Mouse (Mus musculus): ENCODE data around the gene Ncam1. TPM values are rescaled to one million over a fixed set of nuclear protein-coding genes. Genes with fewer than 3 reads are reported as not detected.

Ncam1 gene
- polyA plus RNA-seq, 1 experiment from 2014 or later: 51.2 TPM

DNA sequence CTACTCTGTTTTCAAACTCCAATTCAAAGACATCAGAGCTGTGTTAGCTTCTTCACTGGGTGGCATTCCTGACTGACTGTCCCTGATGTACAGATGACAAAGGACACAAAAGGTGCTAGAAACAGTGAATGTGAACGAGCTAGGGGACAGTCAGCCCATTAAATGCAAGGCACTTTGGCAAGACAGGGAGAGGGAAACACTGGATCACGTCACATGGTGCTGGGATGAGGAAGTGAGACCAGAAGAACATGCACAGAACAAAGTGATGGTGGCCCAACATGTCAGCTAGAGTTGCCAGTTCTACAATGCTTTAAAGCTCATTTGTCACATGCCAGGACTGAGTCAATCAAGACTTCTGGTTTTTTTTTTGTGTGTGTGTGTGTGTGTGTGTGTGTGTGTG is 247.4 kb downstream of the Ncam1 start:
- H3K27me3 ChIP-seq (ENCODE audit: control insufficient read depth, insufficient read depth, low read length): no peaks in the 10 kb centered on the region
- no peak overlapping the region for H3K4me2 ChIP-seq (ENCODE audit: low read depth, low read length)
- H3K4me3 ChIP-seq (ENCODE audit: low read depth, low read length): no peak overlapping the region
- no peak overlapping the region for H3K9ac ChIP-seq (replicated peaks; ENCODE audit: low read length)
- H3K27ac ChIP-seq (replicated peaks; ENCODE audit: low read depth, low read length): no peak overlapping the region
- 78% methylated on average over 2 of the region's 2 CpGs for WGBS
- no peak for ATAC-seq (replicated peaks; ENCODE audit: insufficient number of reproducible peaks, low FRiP score, low TSS enrichment, low read depth)
- H3K4me1 ChIP-seq (ENCODE audit: control insufficient read depth, insufficient read depth, low read length): no peaks in the 10 kb centered on the region
- DNase-seq (ENCODE audit: low spot score): no peak
- H3K9me3 ChIP-seq (replicated peaks; ENCODE audit: control insufficient read depth, low read length): no peaks in the 10 kb centered on the region
- no peaks in the 10 kb centered on the region for H3K36me3 ChIP-seq (replicated peaks; ENCODE audit: control insufficient read depth, insufficient read depth, low read depth, low read length)

- WGBS: 89% methylated on average over 4 of the region's 4 CpGs
- no peaks in the 10 kb centered on the region for H3K9me3 ChIP-seq (replicated peaks; ENCODE audit: control insufficient read depth, low read length)
- no peaks in the 10 kb centered on the region for H3K27me3 ChIP-seq (ENCODE audit: control insufficient read depth, insufficient read depth, low read length)
Measured at GRCm38 (mm10) chr9:49542593-49542992, 256.1 kb downstream of the Ncam1 start.

GRCm38 (mm10) chr9:49537814-49538213 is 260.9 kb downstream of the Ncam1 start:
- no peak for DNase-seq (ENCODE audit: low spot score)
- Histone ChIP-seq H3K4me1 (ENCODE audit: control insufficient read depth, insufficient read depth, low read length) (no peaks in the 10 kb centered on the region), H3K27me3 (ENCODE audit: control insufficient read depth, insufficient read depth, low read length) (no peaks in the 10 kb centered on the region), H3K27ac (replicated peaks; ENCODE audit: low read depth, low read length) (no peak overlapping the region), H3K9me3 (replicated peaks; ENCODE audit: control insufficient read depth, low read length) (no peaks in the 10 kb centered on the region), H3K9ac (replicated peaks; ENCODE audit: low read length) (no peak overlapping the region), H3K4me3 (ENCODE audit: low read depth, low read length) (no peak overlapping the region), H3K4me2 (ENCODE audit: low read depth, low read length) (no peak overlapping the region), H3K36me3 (replicated peaks; ENCODE audit: control insufficient read depth, insufficient read depth, low read depth, low read length) (no peaks in the 10 kb centered on the region)
- 67% methylated on average over 6 of the region's 6 CpGs for WGBS
- no peak for ATAC-seq (replicated peaks; ENCODE audit: insufficient number of reproducible peaks, low FRiP score, low TSS enrichment, low read depth)

More at GRCm38 (mm10) chr9:49542593-49542992, 256.1 kb downstream of the Ncam1 start:
- H3K36me3 ChIP-seq (replicated peaks; ENCODE audit: control insufficient read depth, insufficient read depth, low read depth, low read length): no peaks in the 10 kb centered on the region
- no peak overlapping the region for H3K4me2 ChIP-seq (ENCODE audit: low read depth, low read length)
- no peaks in the 10 kb centered on the region for H3K4me1 ChIP-seq (ENCODE audit: control insufficient read depth, insufficient read depth, low read length)
- no peak overlapping the region for H3K4me3 ChIP-seq (ENCODE audit: low read depth, low read length)
- no peak overlapping the region for H3K9ac ChIP-seq (replicated peaks; ENCODE audit: low read length)
- no peak for ATAC-seq (replicated peaks; ENCODE audit: insufficient number of reproducible peaks, low FRiP score, low TSS enrichment, low read depth)
- no peak overlapping the region for H3K27ac ChIP-seq (replicated peaks; ENCODE audit: low read depth, low read length)
- DNase-seq (ENCODE audit: low spot score): no peak

GRCm38 (mm10) chr9:49536593-49536992 is 262.1 kb downstream of the Ncam1 start:
- Histone ChIP-seq H3K4me3 (ENCODE audit: low read depth, low read length) (no peak overlapping the region), H3K36me3 (replicated peaks; ENCODE audit: control insufficient read depth, insufficient read depth, low read depth, low read length) (no peaks in the 10 kb centered on the region), H3K4me2 (ENCODE audit: low read depth, low read length) (no peak overlapping the region), H3K27me3 (ENCODE audit: control insufficient read depth, insufficient read depth, low read length) (no peaks in the 10 kb centered on the region), H3K9ac (replicated peaks; ENCODE audit: low read length) (no peak overlapping the region), H3K9me3 (replicated peaks; ENCODE audit: control insufficient read depth, low read length) (no peaks in the 10 kb centered on the region), H3K4me1 (ENCODE audit: control insufficient read depth, insufficient read depth, low read length) (no peaks in the 10 kb centered on the region), H3K27ac (replicated peaks; ENCODE audit: low read depth, low read length) (no peak overlapping the region)
- 56% methylated on average over 6 of the region's 6 CpGs for WGBS
- ATAC-seq (replicated peaks; ENCODE audit: insufficient number of reproducible peaks, low FRiP score, low TSS enrichment, low read depth): no peak
- no peak for DNase-seq (ENCODE audit: low spot score)

DNA sequence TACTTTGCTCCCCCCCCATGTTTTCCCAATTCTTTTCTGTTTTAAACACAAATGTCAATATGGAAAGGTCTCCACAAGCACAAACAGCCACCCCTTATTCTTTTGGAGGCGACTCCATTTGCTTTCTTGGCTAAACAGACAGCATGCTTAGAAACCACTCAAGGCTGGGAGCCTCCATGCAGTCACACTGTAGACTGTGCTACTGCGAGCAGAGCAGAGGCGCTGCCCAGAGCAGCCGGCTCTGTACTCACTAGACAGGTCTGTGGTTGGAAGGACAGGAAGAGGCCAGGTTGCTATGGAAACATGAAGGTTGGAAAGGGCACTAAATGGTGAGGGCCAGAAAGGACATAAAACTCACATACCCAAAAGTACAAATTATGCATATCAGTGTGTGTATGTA is 263.8 kb downstream of the Ncam1 start:
- H3K9me3 ChIP-seq (replicated peaks; ENCODE audit: control insufficient read depth, low read length): no peaks in the 10 kb centered on the region
- H3K9ac ChIP-seq (replicated peaks; ENCODE audit: low read length): no peak overlapping the region
- no peak overlapping the region for H3K4me3 ChIP-seq (ENCODE audit: low read depth, low read length)
- no peaks in the 10 kb centered on the region for H3K36me3 ChIP-seq (replicated peaks; ENCODE audit: control insufficient read depth, insufficient read depth, low read depth, low read length)
- no peak for ATAC-seq (replicated peaks; ENCODE audit: insufficient number of reproducible peaks, low FRiP score, low TSS enrichment, low read depth)
- 34% methylated on average over 4 of the region's 4 CpGs for WGBS
- H3K27me3 ChIP-seq (ENCODE audit: control insufficient read depth, insufficient read depth, low read length): no peaks in the 10 kb centered on the region
- no peak overlapping the region for H3K27ac ChIP-seq (replicated peaks; ENCODE audit: low read depth, low read length)
- H3K4me2 ChIP-seq (ENCODE audit: low read depth, low read length): no peak overlapping the region
- peak; percentile 37 for DNase-seq (ENCODE audit: low spot score)
- H3K4me1 ChIP-seq (ENCODE audit: control insufficient read depth, insufficient read depth, low read length): no peaks in the 10 kb centered on the region; the same call in 1 of the 2 replicates

- Histone ChIP-seq H3K4me1 (ENCODE audit: control insufficient read depth, insufficient read depth, low read length) (no peaks in the 10 kb centered on the region; the same call in 1 of the 2 replicates), H3K9me3 (replicated peaks; ENCODE audit: control insufficient read depth, low read length) (no peaks in the 10 kb centered on the region), H3K27me3 (ENCODE audit: control insufficient read depth, insufficient read depth, low read length) (no peaks in the 10 kb centered on the region), H3K4me2 (ENCODE audit: low read depth, low read length) (no peak overlapping the region), H3K27ac (replicated peaks; ENCODE audit: low read depth, low read length) (no peak overlapping the region), H3K36me3 (replicated peaks; ENCODE audit: control insufficient read depth, insufficient read depth, low read depth, low read length) (no peaks in the 10 kb centered on the region), H3K9ac (replicated peaks; ENCODE audit: low read length) (no peak overlapping the region), H3K4me3 (ENCODE audit: low read depth, low read length) (no peak overlapping the region)
- DNase-seq (ENCODE audit: low spot score): no peak
- 0 out of 2 replicates have a peak, but pooled peaks have one; percentile 26 for ATAC-seq (replicated peaks; ENCODE audit: insufficient number of reproducible peaks, low FRiP score, low TSS enrichment, low read depth)
- WGBS: 31% methylated on average over 6 of the region's 8 CpGs
Measured at GRCm38 (mm10) chr9:49533912-49534491, 264.7 kb downstream of the Ncam1 start.

GRCm38 (mm10) chr9:49533455-49533854 is 265.3 kb downstream of the Ncam1 start:
- 55% methylated on average over 7 of the region's 7 CpGs for WGBS
- Histone ChIP-seq H3K9ac (replicated peaks; ENCODE audit: low read length) (no peak overlapping the region), H3K36me3 (replicated peaks; ENCODE audit: control insufficient read depth, insufficient read depth, low read depth, low read length) (no peaks in the 10 kb centered on the region), H3K9me3 (replicated peaks; ENCODE audit: control insufficient read depth, low read length) (no peaks in the 10 kb centered on the region), H3K27me3 (ENCODE audit: control insufficient read depth, insufficient read depth, low read length) (no peaks in the 10 kb centered on the region), H3K27ac (replicated peaks; ENCODE audit: low read depth, low read length) (no peak overlapping the region), H3K4me2 (ENCODE audit: low read depth, low read length) (no peak overlapping the region), H3K4me1 (ENCODE audit: control insufficient read depth, insufficient read depth, low read length) (no peaks in the 10 kb centered on the region; the same call in 1 of the 2 replicates), H3K4me3 (ENCODE audit: low read depth, low read length) (no peak overlapping the region)
- ATAC-seq (replicated peaks; ENCODE audit: insufficient number of reproducible peaks, low FRiP score, low TSS enrichment, low read depth) (no peak), DNase-seq (ENCODE audit: low spot score) (no peak)

GRCm38 (mm10) chr9:49531833-49532232 is 266.9 kb downstream of the Ncam1 start:
- H3K36me3 ChIP-seq (replicated peaks; ENCODE audit: control insufficient read depth, insufficient read depth, low read depth, low read length): no peaks in the 10 kb centered on the region
- H3K9me3 ChIP-seq (replicated peaks; ENCODE audit: control insufficient read depth, low read length): no peaks in the 10 kb centered on the region
- no peaks in the 10 kb centered on the region for H3K27me3 ChIP-seq (ENCODE audit: control insufficient read depth, insufficient read depth, low read length)
- no peak overlapping the region for H3K9ac ChIP-seq (replicated peaks; ENCODE audit: low read length)
- H3K4me3 ChIP-seq (ENCODE audit: low read depth, low read length): no peak overlapping the region
- no peak overlapping the region for H3K4me2 ChIP-seq (ENCODE audit: low read depth, low read length)
- DNase-seq (ENCODE audit: low spot score) (no peak), ATAC-seq (replicated peaks; ENCODE audit: insufficient number of reproducible peaks, low FRiP score, low TSS enrichment, low read depth) (no peak)
- no peaks in the 10 kb centered on the region; the same call in 1 of the 2 replicates for H3K4me1 ChIP-seq (ENCODE audit: control insufficient read depth, insufficient read depth, low read length)
- 89% methylated on average over 6 of the region's 6 CpGs for WGBS
- no peak overlapping the region for H3K27ac ChIP-seq (replicated peaks; ENCODE audit: low read depth, low read length)
